14 mouse cellular contexts compared by ENCODE assay signal in genomic region chrX:138505049-138505448, GRCm38 (mm10).
"Had no signal": no experiment of that assay in that cellular context is flagged by ENCODE, and none has a peak within 500 bp of the region (broad histone marks: within the 10 kb centered on the region; RNA-seq: fewer than 3 reads in every experiment).

No protein-coding gene starts in this region.

- H3K9ac ChIP-seq: kidney, embryonic 15.5 days; liver, embryonic 13.5 days had no signal

- H3K4me1 ChIP-seq: kidney, embryonic 15.5 days; liver, embryonic 13.5 days had no signal

- H3K36me3 ChIP-seq: kidney, embryonic 15.5 days; liver, embryonic 13.5 days had no signal

- H3K27ac ChIP-seq: kidney, embryonic 15.5 days; left cerebral cortex, adult 2 months; liver, embryonic 13.5 days; macrophage had no signal

- H3K4me2 ChIP-seq: kidney, embryonic 15.5 days; liver, embryonic 13.5 days; midbrain, embryonic 11.5 days had no signal

- H3K4me3 ChIP-seq: kidney, embryonic 15.5 days; left cerebral cortex, adult 2 months; liver, embryonic 13.5 days had no signal

- DNase-seq: kidney, adult 8-10 months; kidney, postnatal 10 days; kidney, postnatal 36 days; layer of hippocampus, postnatal 36 days; liver, embryonic 13.5 days; lung, adult 2 months; lung, postnatal 14 days; midbrain, embryonic 14.5 days; thymus, adult 18-20 months; thymus, postnatal 36 days had no signal

- H3K27me3 ChIP-seq: kidney, embryonic 15.5 days; liver, embryonic 13.5 days had no signal

- H3K9me3 ChIP-seq: kidney, embryonic 15.5 days; liver, embryonic 13.5 days had no signal
